Mouse (Mus musculus): ENCODE measurements around the gene Mrpl55.

Gene Mrpl55

DNA sequence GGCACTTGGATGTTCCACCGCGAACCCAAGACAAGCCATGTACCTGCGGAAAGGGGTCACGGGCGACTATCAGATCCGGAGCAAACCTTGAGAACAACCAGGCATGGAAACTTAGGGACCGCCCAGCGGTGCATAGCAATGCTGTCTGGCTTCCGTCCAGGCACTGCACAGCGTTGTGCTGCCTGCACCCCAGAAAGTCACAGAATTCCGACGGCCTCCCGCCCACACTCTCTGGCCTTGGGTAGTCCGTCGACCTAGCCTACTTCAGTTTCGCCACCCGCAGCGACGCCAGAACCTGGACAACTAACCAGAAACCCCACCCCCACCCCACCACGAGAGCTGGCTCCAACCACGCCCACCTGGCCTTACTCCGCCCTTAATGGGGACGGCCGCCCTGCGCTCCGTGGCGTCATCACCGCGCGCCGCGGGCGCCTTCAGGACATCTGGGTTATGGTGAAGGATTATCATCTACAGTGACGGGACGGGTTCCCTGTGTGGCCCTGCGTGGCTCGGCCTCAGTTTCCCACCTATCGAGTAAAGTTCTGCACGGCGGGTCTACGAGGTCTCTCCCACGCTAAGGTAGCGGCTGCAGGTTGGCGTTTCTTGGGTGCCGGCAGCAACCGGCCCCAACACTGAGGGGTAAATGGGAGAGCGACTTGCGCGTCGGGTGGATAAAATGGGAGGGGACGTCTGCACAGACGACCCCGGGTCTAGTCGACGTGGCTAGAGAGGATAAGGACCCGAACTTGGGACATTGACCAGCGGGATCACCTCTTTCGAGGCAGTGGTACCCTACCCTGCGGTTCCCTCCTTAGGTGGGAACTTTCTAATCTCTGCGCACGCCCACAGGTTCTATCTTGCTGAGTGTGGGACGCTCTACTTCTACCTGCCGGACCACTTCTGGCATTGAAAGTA, at the start of gene Mrpl55:
Mrpl55 (plus strand) TSS at position 406 of the 915 bp plus-strand sequence.
- DNase-seq, result peak; percentile 94

DNA sequence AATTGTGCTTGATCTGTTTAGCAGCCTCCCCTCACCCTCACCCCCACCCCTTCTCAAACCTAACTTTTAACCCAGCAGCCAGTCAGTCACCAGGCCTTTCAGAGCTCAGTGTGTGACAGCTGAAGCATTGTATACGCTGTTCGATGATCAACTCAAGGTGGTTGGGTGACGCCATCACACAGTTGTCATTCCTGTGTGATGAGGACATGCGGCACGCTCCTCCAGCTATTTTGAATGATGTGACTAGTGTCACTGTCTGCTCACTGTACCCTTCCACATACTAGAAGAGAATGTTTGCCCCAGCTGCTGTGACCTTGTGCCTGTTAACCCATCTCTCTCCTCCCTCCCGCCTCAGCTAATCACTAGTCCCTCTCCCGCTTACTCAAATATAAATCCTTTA, 48.1 kb upstream of the Mrpl55 start:
- DNase-seq, result no peak

DNA sequence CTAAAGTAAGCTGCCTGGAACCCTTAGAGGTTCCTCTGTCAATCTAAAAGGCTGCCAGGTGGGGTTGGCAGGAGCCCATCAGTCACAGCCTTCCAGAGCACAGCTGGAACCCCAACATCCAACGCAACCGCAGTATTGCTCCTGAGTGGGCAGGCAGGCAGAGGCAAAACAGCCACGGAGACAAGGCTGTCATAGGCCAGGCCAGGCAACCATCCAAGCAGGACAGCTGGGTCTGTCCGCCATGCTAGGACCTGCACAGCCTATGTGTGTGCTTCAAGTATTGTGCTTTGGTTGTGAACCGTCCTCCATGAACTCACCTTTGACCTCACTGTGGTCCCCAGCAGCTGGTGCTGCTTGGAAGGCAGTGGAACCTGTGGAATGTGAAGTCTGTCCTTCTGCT, 46.4 kb upstream of the Mrpl55 start:
- no peak for DNase-seq

DNA sequence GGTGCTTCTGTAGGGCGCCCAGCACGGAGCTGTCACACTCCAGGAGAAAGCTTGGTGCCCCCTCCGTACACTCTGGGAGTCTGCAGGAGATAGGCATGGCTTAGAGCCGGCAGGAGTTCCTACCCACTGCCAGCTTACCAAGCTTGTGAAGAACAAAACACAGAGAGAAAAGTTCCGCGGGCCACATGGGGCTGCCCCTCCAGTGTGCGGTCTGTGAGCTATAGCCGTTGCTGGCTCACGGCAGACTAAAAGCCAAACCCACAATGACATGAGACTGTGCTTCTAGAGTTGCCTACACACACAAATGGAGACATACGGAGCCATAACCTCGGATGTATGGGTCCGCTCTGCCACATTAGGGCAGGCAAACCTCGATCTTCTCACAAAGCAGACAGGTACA, 43.2 kb upstream of the Mrpl55 start:
- no peak for DNase-seq

DNA sequence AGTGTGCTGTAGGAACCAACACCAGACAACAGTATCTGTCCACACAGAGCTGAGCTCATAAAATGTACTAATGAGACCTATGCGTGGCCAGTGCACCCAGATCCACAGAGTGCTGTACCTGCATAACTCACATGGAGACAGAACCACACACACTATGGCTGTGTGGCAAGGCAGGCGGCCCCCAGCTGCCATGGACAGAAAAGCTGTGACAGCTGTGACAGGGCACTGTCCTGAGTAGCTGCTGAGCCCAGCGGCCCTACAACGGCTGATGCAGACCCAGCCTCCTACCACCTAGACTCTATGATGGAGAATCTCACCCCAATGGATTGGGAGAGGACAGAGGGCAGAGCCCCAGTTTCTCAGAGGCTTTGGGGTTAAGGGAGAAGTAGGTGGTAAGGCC, 42.7 kb upstream of the Mrpl55 start:
- DNase-seq, result no peak

DNA sequence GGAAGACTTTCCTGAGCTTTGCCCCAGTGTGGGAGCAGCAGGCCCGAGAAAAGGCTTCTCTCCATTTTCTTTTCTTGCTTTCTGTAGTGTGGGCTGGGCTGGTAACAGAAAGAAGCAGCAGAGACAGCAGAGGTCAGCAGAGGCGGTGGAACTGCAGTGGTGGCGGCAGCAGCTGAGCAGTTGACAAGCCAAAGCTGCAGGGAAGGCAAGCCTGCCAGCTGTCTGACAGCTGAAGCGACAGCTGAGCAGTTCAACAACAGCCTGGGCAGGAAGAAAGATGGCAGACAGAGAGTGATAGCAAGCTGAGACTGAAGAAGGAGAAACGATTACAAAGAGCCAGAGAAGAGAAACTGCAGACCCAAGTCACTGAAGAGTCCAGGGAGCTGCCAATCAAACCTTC, 40.9 kb upstream of the Mrpl55 start:
- DNase-seq, result no peak

DNA sequence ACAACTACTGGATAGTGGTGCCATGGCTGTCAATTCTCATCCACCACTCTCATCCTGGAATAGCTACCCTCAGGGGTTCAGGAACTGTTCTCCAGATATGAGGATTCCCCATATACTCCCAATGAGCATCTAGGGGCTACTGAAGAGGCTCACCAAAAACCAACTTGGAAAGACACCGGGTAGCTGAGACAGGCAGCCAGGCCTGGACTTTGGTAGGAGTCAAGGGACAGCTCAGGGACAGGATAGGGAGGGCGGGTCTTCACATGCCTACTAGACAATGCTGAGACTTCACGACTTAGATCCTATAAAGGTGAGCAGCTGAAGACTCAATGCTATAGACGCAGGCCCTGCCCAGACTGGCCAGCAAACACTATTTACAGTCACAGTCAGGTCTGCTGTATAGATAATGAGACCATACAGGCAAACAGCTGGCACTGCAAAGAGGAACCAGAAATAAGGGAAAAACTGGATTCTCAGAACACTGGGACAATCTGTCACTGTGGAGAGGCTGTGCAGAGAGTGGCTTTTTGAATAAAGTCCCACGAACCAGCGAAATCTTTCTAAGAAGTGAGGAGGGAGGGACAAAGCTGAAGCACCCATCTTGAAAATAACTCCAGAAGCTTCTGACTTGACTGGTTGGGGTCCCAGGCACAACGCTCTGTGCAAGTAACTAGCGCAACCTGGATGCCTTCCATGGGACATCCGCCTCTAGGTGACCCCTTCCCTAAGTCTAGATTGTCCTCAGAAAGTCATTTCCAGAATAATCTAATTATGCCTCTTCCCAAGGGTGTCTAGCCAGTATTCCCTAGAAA, 39.6 kb upstream of the Mrpl55 start:
- DNase-seq, result peak; percentile 26

DNA sequence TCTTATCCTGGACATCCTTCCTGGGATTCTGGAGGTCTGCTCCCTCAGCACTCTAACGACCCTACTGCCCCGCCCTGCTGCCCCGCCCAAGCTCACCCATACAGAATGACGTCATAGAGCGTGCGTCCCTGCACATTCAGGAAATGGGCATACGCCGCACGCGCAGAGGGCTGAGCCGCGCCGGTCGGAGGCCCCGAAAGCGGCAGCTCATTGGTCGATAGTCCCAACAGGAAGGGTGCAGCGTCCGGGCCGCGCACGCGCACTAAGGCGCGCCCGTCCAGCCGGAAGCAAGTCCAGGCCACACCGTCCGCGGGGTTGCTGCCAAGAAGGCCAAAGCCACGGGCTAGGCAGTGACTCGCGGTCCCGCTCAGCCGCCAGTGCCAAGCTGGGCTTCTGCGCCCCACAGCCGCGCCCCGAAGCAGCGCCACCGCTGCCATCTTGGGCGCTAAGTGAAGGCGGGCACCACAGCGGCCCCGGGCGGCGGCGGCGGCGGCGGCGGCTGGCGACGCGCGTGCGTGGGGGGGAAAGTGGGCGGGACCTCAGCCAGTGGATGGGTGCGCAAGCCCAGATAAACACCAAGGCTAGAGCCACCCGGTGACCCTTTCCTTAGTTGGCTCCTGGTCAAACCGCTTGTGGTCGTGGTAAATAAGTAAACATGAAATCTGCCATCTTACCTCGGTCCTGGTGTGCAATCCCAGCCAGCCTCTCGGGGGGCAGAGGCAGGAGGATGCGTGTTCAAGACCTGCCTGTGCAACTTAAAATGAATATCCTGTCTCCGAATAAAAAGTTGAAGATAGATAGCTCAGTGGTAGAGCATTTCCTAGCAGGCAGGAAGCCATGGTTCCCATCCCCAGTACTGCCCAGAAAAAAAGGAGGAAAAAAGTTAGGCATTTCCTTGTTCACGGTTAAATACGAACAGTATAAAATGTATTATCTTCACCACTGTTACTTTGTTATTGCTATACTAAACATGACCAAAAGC, 38.7 kb upstream of the Mrpl55 start, which contains the start of gene Iba57:
Iba57 (minus strand) TSS at position 485 of the 982 bp plus-strand sequence.
- peak; percentile 99 for DNase-seq

DNA sequence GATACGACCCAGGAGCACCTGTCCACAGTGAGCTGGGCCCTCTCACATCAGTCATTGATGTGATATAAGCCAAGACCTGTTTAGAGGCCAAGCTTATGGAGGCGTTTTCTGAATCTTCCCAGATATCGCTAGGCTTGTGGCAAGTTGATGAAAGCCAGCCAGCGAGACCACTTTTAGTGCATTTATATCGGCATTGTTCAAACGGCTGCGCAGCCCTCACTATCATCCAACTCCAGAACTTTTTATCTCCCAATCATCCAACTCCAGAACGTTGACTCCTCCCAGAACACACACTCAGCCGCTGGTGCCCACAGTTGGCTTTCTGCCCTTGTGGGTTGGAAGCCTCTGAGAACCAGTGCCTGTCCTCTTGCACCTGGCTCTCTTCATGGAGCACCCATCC, 37.9 kb upstream of the Mrpl55 start:
- DNase-seq, result no peak

DNA sequence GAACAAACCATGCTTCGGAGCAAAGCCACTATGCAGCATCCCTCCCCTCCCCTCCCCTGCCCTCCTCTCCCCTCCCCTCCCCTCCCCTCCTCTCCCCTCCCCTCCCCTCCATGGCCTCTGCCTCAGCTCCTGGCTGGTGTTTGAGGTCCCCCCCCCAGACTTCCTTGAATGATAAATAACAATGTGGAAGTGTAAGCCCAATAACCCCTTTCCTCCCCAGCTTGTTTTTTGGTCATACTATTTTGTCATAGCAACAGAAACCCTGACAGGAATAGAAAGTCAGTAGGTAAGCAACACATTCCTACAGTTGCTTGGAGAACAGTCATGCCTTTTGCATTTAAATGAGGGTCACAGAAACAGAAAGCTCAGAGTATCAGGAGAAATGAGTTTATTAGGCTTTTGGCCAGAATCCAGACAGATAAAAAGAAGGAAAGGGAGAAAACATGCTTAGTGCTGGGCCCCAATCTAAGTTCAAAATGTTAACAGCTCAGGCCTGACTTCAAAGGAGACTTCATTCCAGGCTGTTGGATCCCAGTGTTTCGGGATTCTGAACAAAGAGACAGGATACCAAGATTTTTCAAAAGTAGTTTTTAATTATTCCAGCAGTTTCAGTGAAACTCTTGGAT, 36.6 kb upstream of the Mrpl55 start:
- DNase-seq, result peak; percentile 36

DNA sequence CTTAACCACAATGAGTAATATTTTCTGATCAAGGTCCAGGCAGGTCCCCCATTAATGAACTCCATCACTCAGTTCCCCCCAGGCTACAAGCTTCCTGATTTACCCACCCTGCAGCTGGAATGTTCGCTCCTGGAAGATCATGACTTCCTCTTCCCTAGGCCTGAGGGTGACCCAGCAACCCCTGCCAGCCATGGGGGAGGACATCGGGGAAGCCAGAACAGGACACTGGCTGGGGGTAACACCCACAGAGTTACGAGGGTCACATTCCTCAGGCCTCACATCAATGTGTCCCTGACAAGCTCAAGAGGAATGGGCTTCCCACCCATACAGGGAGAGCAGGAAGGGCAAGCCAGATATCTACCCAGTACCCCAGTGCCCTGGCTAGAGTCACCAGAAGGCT, 32.5 kb upstream of the Mrpl55 start:
- DNase-seq, result no peak

DNA sequence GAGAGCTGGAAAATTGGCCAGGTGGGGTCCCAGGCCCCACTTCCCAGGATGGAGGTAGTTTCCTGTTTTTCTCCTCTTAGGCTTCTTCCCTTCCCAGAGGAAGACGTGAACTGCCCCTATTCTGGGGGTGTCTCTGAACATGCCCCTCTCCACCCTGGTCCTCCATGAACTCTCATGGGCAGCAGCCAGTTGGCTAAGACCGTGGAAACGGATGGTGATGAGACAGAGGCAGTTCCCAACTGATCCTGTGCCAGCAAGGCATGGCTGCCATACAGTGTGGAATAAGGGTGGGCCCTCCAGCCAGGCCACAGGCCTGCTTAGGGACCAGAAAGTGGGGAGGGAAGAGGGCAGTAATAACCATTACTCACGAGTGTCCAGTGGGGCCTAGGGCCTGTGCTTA, 31.7 kb upstream of the Mrpl55 start:
- DNase-seq, result no peak

DNA sequence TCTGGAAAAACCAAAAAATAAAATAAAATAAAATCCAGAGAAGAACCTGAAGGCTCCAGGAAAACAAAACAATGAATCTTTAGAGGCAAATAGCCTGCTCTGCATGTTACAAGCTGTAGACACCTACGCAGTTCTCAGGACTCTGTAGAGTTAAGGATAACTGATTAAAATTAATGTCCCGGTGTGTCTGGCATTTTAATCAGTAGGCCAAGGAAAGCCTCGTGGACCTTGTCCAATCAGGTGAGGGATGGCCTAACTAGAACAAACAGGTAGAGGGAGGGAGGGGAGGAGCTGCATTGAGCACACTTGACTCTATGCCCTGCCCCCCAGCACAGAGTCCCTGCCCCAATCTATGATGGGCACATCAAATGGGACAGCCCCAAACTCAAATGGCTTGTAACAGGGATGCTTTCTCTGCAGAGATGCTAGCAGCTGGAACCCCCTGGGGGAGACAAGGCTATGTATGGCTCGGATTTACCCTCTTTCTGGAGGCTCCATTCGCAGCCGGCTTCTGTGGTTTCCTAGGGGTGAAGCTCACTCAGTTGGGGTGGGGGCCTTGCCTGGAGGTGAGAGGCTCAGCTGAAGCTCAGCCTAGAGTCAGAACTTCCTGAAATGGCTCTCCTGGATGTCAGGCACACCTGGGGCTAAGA, 28.0 kb upstream of the Mrpl55 start:
- no peak for DNase-seq

DNA sequence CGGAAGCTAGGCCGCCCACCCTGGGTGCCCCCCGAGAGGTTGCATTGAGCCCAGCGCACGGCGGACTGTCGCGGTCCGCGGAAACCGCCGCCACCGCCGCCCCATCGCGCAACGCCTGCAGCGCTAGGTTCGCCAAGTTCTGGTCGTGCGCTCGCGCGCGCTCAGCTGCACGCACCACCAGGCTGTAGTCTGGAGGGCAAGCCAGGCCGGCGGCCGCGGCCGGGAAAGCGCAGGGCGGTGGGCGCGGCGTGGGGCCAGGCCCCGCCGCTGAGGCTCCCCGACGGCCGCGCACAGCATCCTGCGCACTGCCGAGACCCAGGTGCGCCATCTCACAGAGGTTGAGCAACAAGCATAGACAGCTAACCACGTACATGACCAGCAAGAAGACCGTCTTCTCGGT, 25.8 kb upstream of the Mrpl55 start:
- DNase-seq, result no peak

DNA sequence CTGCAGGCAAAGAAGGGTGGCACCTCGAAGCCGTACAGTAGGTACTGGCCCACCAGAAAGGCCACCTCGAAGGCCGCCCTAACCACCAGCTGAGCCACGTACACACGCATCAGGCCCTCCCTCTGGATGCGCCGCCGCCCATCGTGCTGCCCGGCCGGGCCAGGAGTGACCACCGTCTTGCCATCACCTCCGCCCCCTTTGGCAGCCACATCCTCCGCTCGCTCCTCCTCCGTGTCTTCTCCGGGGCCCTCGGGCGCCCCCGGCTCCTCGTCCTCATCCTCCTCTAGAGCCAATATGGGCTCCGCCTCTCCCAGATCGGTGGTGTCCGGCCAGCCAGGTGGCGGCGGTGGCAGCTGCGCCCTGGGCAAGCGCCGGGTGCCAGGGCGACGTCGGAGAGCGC, 25.4 kb upstream of the Mrpl55 start:
- no peak for DNase-seq

DNA sequence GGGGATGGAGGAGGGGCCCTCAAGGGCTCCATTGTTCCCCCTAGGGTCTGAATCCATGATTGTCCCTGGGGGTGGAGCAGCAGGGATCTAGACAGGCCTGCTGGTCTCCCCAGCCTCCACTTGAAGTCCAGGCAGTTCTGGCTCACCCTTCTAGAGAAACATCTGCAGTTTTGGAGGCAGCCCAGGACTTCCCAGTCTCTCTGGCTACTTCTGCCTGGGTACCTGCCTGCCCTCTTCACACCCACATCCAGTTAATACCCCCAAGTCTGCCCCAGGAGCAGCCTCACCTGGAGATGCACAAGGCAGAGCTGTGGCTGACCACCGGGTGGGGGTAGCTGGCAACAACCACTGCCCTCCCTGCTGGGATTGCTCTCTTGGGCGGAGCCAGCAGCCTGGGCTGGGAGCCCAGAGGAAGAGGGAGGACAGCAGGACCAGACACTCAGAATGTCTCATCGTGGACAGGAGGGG, 19.4 kb upstream of the Mrpl55 start, which contains the start of gene Gjc2:
Gjc2 (minus strand) TSS at position 350 of the 468 bp plus-strand sequence.
- peak; percentile 29 for DNase-seq

DNA sequence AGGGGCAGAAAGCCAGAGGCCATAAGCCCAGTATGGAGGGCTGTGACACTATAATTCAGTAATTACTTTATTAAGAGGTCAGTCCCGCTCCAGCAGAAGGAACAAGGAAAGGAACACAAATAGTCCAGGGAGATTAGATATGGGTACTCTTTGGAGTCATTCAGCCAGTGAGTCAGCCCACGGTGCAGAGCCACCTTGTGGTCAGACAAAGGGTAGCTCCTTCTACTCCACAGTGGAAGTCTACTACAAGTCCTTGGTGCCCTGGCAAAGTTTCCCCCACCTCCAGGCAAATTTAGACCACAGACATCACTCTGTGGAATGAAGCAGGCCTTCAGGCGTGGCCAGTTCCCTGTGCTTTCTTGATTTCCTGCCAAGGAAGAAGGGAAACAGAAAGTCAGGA, 18.5 kb upstream of the Mrpl55 start:
- DNase-seq, result peak; percentile 70

DNA sequence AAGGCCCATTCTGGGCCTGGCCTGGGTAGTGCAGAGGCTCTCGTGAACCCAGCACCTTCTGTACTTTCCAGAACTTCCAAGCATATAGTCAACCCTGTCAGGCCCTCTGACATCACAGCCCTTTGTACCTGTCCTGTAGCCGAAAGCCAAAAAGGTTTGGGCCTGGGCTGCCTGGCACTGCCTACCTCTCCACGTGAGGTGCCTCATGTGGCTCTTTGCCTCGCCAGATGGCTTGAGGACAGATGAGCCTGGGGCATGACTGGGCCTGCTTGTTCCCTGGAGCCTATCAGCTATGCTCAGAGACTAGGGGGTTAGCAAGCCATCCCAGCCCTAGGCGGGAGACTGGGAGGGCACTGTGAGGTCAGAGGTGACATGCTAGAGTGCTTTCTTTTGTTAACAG, 16.8 kb upstream of the Mrpl55 start:
- DNase-seq, result no peak

DNA sequence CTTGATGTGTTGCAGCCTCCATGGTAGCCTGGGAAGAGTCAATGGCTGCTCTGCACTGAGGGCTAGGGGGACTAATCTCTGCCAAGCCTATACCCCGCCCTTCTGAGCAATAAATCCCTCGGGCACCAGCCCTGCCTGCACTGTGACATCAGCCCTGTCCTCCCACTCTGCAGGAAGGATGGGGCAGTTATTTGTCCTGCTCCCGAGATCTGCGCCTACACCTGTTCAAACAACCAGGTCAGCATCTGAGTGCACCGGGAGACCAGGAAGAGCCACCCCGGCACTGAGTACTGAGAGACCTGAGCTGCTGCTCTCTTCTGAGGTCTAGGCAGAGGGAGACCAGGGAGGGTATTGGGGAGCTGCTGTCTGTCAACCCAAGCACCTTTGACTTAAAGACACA, 14.6 kb upstream of the Mrpl55 start:
- DNase-seq, result no peak

DNA sequence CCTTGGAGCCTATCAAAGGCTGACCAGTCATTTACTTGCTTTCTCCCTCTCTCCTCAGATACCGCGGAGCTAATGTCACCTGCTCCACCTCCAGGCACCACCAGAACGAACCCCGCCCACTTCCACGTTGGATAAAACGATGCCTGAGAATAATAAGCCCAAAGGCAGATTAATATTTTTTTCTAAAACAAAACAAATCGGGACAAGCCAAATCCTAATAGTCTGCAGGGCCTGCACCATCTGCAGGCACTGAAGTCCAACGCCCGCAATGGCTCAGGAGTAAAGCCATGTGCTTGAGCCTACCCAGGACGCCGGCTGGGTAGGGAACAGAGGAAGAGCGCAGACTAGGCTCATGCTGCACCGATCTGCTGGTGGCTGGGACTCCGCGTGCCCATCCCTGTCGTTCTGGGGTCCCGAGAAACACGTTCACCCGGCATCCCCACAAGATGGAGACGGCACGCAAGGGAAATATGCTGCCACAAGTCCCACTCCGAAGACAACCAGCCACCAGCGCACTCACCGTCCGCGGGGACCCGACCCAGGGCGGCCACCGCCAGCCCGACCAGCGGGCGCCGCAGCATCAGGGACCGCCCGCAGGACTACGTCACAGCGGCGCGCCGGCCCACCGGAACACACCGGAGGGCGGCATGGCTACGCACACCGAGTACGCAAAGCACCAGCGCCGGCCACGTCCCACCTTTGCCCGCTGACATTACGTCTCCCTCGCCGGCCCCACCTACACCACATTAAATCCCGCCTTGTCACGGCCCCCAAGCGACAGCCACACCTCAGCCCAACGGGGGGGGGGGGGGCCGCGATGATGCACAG, 10.8 kb upstream of the Mrpl55 start:
- peak; percentile 94 for DNase-seq

DNA sequence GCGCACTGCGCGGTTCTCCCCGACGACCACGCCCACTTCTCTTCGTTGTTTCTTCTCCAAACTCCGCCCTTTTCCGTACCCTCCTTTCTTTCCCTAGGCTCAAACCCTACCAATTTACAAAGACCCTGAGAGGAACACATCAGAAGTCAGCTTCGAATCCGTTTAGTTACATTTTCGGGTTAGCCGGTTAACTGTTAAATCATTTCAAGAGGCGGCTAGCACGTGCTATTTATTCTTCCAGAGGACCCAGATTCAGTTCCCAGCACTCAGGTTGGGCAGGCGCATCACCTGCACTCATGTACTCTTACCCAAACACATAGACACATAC, 10.3 kb upstream of the Mrpl55 start, which contains the start of gene Guk1:
Guk1 (minus strand) TSS at position 154 of the 328 bp plus-strand sequence.
- no peak for DNase-seq
